Mouse (Mus musculus) ovary, postnatal 14 days (tissue): Measurements from ENCODE around the gene Eif4g3.
"Not testable (repeated sequence)": the region's sequence is repeated elsewhere in the genome, so short reads cannot be mapped to it uniquely, and the experiment has no call there.

Experiments used
- DNase-seq: peaks from one replicate; pipeline ENCODE4 v3.0.0; 2022; ENCODE audit warnings: low spot score

The Eif4g3 gene

DNA sequence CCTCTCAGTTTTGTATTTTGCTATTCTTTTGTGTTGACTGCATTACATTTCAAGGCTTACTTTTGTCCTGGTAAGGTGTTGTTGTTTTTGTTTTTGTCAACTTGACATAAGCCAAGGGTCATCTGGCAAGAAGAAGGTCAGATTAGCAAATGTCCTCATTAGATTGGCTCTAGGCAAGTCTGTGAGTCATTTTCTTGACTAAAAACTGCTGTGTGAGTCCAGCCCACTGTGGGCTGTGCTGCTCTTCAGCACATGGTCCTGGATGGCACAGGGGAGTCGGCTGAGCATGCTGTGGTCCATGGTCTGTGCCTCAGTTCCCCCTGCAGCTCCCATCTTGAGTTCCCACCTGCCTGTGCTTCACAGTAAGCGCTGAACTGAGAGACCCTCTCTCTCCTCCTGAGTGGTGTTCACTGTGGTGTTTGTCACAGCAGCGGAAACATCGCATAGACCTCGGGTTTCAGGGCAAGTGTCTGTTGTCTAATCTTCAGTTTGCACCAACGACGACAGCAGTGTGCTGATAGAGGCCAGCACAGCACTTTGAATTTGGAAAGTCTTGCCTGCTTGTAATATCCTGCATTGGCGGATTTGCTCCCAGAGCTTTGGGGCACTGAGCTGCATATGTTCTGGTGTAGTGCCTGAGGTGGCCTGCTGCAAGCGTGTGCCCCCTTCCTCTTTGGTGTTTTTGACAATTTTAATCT, 30.7 kb downstream of the Eif4g3 start:
- DNase-seq, result no peak

DNA sequence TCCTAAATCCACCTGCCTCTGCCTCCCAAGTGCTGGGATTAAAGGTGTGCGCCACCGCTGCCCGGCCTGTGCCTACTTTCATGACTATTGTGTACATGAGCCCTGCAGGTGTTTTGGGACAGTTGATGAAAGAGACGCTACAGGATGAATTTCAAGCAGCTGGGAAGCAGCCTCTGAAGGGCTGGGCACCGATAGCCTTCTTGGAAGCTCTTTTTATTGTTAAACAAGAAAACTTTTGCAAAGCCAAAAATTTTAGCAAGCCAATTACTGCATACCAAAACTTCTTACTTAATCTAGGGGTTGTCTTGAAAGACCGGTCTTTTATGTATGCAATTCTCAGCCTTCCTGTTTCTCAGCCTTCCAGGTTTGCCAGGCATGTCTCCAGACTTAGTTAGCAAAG, 36.3 kb downstream of the Eif4g3 start:
- no peak for DNase-seq

DNA sequence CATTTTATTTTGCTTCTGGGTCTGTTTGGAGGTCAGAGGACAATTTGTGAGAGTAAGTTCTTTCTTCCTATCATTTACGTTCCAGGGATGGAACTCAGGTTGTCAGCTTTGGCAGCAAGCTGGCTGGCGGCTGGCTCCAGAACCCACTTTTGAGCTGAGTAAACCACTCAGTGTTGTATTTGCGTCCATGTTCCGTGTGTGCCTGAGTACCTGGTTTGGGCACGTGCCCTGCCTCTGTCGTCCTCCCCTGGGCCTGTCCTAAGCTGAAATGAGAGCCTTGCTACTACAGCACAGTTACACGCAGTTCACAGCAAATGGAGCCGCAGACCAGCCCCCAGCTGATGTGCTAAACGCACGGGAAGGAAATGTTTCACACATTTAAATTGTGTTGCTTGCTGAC, 39.0 kb downstream of the Eif4g3 start:
- no peak for DNase-seq

DNA sequence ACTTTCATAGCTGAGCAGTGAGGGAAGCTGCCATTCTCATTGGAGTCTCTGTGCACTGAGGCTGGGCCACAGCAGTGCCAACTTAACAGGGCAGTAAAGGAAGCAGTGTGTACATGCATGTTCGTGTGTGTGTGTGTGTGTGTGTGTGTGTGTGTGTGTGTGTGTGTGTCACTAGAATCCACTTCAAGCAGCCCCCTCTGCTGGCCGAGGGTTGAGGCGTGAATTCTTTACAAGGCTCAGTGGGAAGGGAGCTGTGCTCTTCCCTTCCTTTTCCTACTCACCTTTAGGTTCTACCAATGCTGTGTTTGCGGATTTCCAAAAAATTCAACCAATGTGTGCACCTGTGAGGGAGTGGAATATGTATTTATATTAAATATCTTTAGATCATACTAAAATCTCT, 41.0 kb downstream of the Eif4g3 start:
- no peak for DNase-seq

DNA sequence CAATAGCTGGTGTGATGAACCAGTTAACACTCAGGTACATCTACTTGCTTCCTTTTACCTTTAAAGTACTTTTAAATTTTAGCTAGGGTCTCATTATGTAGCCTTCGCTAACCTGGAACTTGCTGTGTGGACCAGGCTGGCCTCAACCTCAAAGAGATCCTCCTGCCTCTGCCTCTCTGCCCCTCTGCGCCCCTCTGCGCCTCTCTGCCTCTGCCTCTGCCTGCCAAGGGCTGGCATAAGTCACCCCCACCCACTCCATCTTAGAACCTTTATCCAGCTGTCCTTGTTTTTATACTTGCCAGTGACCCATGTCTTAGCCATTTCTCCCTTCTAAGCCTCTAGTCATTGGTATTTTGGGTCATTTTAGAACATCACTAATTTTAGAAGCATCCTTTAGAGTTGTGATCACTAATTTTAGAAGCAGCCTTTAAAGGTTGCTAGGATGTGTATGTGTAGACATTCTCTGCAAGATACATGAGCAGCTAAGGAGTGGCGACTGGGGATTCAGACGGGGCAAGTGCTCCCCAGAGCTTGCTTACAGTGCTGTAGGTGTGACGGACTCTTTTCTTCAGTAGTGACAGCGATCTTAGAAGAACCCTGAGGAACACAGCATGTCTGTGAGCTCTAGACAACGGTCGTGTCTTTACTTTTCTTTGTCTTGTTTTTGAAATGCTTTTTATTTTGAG, 42.8 kb downstream of the Eif4g3 start:
- no peak for DNase-seq

DNA sequence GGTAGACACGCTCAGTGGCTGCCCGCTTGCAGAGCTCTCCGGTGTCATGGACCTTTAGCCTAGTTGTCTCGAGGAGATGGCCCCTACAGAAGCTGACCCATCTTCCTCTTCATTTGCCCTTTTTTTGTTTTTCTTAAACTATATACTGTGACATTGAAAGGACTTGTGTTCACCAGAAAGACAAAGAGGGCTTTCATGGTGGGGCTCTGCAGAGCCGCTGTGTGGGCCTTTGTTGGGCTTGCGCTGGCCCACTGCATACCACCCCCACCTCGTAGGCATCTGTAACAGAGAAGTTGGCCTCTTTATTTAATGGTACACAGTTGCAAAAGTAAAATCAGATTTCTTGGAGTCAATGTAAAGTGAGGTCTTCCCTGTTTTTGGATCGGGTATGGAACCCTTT, 44.3 kb downstream of the Eif4g3 start:
- DNase-seq, result no peak

DNA sequence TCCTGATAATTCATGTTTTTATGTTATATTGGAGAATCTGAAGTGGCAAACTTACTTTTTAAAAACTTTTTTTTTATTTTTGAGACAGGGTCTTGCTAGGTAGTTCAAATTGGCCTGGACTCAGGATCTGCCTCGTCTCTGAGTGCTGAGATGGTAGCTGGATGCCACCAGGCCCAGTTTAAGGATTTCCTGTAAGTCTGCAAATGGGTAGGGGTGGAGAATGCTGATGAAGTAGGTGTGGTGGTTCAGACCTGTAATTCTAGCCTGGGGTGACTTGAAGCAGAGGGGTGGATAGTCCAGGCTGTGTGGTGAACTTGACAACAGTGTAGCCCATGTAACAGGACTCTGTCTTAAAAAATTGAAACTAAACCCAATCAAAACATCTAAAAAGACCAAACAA, 45.1 kb downstream of the Eif4g3 start:
- DNase-seq, result no peak

DNA sequence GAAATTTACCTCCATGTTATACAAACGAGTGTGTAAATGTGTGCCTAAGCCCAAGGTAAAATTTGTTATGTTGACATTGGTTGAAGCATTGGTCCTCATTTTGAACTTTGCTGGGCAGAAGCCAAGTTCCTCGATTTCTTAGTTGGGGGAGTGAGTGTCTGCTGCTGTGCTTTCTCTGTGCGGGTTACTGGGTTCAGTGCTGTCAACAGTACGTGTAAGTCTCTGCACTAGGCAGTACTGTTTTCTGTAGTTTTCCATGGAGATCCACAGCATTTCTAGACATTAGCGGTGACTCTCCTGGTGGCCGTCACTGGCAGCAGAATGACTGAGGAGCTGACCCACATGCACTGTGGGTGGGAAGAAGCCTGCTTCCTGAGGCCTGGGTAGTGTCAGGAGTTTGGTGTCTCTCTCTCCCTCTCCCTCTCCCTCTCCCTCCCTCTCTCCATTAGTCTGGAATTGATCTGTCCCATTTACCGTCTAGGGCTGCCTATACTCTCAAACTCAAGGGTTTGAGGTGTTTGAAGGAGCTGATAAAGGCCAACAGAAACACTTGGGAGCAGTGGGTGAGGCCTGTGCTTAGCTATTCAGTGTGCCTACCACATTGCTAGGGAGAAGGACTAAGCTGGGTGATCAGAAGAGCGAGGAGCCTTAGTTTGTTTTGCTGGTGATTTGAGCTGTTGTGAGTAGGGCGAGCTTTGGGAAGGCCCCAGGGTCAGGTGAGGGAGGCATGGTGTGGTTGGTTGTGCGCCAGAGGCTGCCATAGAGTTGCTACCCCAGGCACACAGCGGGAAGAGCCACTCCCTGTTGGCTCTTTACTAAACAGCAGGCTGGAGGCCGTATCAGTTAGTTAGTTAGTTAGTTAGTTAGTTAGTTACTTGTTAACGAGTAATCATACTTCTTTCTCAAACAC, 45.8 kb downstream of the Eif4g3 start:
- no peak for DNase-seq

DNA sequence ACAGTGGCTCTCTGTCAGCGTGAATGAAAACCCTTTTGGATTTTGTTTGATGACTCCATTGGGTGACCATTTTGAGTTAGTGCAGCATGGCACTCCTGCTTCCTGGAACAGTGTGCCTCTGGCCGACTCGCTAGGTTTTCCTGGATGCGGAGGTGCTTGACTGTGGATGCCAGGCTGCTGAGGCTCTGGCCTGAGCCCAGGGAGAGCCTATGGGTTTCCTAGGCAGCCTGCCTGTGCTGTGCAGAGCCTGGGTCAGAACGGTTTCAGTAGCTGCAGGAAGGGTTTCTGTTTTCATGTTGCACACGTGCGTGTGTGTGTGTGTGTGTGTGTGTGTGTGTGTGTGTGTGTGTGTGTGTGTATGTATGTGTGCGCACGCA, 46.4 kb downstream of the Eif4g3 start:
- DNase-seq, result no peak

DNA sequence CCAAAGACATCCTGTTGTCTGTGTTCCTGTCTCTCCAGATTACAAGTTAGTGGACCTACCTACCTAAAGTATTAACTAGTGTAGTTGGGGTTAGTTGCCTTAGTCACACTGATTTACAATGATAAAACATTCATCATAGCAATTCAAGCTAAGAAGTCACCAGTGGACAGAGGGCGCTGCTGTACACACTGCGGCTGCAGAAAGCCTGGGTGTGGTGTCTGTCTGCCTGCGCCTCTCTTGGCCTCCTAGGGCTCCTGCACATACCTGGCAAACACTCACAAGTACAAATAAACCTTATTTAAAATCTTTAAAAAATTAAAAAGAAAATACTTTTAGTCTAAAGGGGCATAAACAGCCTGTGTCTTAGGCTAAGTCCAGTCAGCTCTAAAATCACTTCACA, 47.8 kb downstream of the Eif4g3 start:
- DNase-seq, result no peak

DNA sequence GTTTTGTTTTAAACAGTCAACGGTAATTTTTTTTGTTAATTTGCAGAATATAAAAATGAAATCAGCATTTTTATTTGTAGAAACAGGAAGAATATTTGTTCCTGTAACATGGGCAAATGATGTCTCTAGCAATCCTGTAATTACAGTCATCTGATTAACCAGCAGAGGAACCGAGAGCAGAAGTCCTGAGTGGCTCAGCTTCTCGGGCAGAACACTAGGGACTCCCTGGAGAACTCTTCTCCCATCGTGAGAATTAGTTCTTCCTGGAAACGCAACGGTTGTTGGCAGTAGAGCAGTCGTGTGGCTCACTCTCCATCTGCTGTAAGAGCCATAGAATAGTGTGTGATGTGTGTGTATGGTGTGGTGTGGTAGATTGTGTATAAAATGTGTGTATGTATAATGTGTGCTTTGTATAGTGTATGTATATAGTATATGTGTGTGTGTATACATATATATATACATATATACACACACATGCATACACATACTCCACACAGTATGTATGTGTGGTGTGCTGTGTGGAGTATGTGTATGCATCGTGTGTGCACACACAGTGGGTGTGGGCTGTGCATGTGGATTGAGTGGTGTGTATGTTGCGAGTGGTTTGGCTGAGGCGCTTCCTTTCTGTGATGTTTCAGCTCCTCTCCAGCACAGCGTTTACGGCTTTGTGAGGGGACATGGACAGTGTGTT, 48.9 kb downstream of the Eif4g3 start:
- no peak for DNase-seq

DNA sequence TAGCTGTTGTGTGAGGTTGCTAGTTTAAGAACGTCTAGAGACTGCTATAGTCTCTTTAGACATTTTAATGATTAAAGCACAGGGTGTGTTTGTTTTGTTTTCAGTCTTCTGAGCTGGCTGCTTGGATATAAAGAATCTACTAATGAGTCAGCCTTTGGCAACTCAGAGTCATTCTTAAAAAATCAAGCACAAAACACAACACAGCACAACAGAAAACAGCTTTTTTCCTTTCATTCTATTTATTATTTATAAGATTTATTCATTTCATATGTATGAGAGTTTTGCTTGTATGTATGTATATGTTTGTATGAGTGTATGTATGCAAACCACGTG, 49.4 kb downstream of the Eif4g3 start:
- no peak for DNase-seq

DNA sequence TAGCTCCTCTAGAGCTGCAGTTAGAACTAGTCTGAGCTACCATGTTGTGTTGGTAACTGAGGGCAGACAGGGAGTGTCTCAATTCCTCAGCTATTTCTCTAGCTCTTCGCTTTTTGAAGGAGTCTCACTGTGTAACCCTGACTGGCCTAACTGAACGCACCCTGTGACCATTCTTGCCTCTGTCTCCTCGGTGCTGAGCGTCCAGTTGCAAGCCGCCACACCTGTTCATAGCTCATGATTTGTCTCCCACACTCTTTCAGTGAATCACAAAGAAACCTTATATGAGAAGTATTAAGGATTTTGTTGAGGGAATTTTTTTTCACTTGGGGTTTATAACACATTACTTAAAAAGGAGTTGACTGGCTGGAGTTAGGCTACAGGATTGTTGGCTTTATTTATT, 49.8 kb downstream of the Eif4g3 start:
- no peak for DNase-seq

DNA sequence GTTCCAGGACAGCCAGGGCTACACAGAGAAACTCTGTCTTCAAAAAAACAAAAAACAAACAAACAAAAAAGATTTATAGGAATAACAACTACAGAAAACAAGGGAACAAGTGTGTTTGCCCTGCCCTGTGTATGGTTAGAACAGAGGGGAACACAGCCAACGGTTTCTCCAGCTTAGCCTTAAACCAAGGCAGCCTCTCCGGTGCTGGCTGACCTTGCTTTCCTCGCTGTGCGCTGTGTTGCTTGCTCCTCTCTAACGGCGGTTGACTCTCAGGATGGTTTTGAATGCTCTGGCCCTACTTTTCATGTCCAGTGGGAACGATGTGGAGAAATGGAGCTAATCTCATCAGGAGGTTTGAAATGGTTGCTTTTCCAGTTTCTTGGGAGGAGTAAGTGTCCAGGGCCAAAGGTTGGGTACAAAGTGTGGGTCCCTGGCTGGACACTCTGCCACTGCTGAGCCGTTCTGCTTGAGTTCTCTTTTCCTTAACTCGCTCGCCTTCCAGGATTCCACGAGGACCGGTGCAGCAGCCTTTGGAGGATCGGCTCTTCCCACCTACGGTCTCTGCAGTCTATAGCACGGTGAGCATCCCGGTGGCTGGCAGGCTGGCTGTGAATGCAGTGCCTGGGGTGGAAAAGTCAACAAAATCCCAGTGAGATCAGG, 52.1 kb downstream of the Eif4g3 start:
- no peak for DNase-seq

DNA sequence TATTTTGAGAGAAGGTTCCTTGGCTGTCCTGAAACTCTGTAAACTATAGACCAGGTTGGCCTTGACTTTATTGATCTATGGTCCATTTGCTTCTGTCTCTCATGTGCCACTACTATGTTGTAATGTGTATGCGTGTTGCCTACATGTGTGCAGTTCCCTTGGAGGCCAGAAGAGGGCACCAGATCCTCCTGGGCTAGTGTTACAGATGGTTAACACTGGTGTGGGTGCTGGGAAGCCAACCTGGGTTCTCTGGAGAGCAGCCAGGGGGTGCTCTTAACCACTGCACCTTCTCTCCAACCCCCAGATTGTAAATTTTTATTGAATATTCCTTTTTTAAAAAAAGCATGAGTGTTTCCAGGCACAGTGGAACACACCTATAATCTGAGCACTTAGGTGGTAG, 53.0 kb downstream of the Eif4g3 start:
- no peak for DNase-seq

DNA sequence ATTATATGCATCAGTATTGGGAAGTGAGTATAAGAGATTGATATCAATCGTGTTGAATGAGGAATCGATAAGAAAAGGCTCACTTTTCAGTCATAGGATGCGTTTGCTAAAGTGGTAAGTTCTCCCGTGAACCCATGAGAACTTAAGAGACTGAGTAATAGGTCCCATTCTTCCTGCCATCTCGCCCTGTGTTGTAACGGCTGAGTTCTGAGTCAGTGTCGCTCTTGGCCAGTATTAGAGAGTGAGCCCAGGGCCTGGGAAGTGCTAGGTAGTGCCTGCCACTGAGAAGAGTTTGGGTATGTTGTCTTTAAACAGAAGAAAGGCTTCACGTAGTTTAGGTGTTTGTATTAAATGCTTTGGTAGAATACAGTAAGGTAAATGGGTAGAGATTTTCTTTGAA, 53.5 kb downstream of the Eif4g3 start:
- DNase-seq, result no peak

DNA sequence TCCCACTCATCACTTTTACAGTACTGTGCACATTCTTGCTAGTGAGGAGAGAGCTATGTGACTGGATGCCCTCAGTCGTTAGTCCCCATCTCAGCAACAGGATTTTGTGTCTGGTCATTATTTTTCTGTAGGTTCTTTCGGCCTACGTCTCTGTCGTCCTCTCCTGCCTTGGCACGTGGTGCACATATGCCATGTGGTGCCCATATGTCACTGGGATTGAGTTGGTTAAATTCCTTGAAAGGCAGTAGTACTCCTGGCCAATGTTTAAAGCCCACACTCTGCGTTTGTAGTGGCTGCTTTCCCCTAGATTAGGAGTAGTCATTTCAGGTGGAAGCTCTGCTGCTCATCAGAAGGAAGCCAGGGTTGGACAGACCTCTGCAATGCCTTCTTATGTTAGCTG, 56.7 kb downstream of the Eif4g3 start:
- DNase-seq, result no peak

DNA sequence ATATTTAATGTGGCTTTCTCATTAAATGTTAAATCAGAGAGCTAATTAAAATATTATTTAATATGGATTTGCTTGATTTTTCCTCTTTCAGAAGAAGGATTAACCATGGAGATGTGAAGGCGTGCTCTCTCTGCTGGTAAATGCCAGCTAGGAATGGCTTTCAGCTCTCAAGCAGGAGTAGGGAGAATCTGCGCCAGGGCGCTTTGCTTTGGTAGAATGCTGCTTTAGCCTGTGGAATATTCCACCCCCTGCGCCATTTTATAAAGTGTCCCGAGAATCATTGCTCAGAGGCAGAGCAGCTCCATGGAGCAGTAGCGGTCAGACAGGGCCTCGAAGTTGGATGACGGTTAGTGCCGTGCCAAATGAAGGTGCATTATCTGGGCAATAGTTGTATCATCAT, 58.7 kb downstream of the Eif4g3 start:
- no peak for DNase-seq

DNA sequence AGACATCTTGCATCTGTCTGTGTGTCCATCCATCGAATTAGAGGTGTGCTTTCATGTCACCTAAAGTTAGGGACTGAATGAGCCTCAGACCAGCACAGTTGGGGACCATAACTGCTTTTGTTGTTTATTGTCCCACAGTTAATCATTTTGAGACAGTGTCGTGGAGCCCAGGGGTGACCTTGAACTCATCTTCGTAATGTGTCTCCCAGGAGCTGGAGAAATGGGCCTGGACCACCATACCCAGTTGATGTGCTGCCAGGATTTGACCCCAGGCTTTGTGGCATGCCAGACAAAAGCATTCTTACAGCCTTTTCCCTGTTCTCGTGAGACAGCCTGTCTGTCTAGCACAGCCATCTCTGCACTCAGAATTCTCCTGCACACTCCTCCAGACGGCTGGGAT, 63.8 kb downstream of the Eif4g3 start:
- no peak for DNase-seq

DNA sequence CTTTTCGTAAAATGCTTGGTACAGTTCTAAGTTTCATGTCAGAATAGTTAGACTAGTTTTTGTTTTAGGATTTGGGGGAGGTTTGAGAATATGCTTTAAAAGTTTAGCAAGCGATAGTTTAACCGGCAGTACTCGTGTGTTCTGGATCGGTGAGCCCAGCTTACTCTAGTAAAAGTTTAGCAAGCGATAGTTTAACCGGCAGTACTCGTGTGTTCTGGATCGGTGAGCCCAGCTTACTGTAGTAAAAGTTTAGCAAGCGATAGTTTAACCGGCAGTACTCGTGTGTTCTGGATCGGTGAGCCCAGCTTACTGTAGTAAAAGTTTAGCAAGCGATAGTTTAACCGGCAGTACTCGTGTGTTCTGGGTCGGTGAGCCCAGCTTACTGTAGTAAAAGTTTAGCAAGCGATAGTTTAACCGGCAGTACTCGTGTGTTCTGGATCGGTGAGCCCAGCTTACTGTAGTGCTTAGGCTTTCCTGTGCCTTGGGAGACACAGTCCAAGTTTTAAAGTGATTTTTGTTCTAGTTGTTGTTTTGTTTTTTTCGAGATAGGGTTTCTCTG, 64.5 kb downstream of the Eif4g3 start:
- DNase-seq, result not testable (repeated sequence)

DNA sequence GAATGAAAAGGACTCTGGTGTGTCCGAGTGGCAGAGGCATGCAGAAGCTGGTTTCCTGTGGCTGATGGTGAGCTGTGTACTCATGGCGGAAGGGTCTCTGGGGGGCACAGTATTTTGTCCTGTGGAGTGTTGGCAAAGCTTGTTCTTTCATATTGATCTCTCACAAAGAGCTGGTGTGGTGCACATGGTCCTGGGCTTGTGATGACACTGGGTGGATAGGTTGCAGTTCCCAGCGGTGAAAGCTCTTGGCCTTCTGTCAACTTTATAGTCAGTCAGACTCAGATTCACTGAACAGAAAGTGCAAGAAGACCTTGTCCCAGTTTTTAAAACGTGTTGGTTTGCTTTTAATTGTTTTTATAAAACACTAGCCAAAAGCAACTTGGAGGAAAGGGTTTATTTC, 68.3 kb downstream of the Eif4g3 start:
- DNase-seq, result no peak
